19 mouse cellular contexts compared by ENCODE assay signal in the genomic region with DNA sequence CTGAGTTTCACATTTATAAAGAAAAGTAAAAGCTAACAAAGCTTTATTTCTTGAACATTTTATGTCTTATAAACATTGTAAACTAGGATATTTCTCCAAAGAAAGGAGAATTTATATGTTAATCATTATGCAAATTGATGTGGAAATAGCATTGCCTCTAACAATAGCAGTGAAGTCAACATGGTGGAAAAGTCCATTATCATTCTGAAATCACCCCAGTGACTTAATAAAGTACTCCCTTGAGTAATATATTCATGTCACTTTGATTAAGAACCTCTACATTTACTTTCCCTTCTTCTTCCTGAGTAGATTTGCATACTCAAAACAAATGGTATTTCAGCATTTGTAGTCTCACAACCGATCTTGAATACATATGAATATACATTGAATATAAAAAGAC.
DNase-seq lines count a peak whose midpoint lies in the region; ATAC-seq lines count a peak whose summit lies in the region.
"Had no signal": no experiment of that assay in that cellular context is flagged by ENCODE, and none has a peak within 500 bp of the region (broad histone marks: within the 10 kb centered on the region; RNA-seq: fewer than 3 reads in every experiment).

No protein-coding gene starts in this region.

- H3K4me1 ChIP-seq in forebrain, embryonic 16.5 days (replicated peaks; ENCODE audit: control insufficient read depth, insufficient read depth, low read length): no peaks in the 10 kb centered on the region
- no peaks in the 10 kb centered on the region for H3K4me1 ChIP-seq in forebrain, embryonic 11.5 days (replicated peaks; ENCODE audit: control insufficient read depth, insufficient read depth, low read length)
- H3K4me1 ChIP-seq in midbrain, embryonic 14.5 days (ENCODE audit: control insufficient read depth, insufficient read depth, low read length): no peaks in the 10 kb centered on the region
- H3K4me1 ChIP-seq in midbrain, embryonic 15.5 days: no peaks in the 10 kb centered on the region
- H3K4me1 ChIP-seq in neural tube, embryonic 14.5 days (ENCODE audit: control insufficient read depth, insufficient read depth, low read length): no peaks in the 10 kb centered on the region
- H3K4me1 ChIP-seq: embryonic facial prominence, embryonic 10.5 days; heart, embryonic 12.5 days; hindbrain, embryonic 10.5 days had no signal

- no peaks in the 10 kb centered on the region for H3K9me3 ChIP-seq in forebrain, embryonic 16.5 days (ENCODE audit: control insufficient read depth, low read length)
- no peaks in the 10 kb centered on the region for H3K9me3 ChIP-seq in forebrain, embryonic 11.5 days (ENCODE audit: control insufficient read depth, low read length)
- no peaks in the 10 kb centered on the region for H3K9me3 ChIP-seq in midbrain, embryonic 14.5 days (ENCODE audit: control insufficient read depth, low read length)
- H3K9me3 ChIP-seq in midbrain, embryonic 15.5 days: no peaks in the 10 kb centered on the region
- no peaks in the 10 kb centered on the region for H3K9me3 ChIP-seq in neural tube, embryonic 14.5 days (ENCODE audit: control insufficient read depth, low read length)
- H3K9me3 ChIP-seq: embryonic facial prominence, embryonic 10.5 days; heart, embryonic 12.5 days; hindbrain, embryonic 10.5 days had no signal

- no peaks in the 10 kb centered on the region for H3K36me3 ChIP-seq in forebrain, embryonic 16.5 days (ENCODE audit: control insufficient read depth, insufficient read depth)
- H3K36me3 ChIP-seq in forebrain, embryonic 11.5 days (ENCODE audit: control insufficient read depth, insufficient read depth, low read length): no peaks in the 10 kb centered on the region
- no peaks in the 10 kb centered on the region for H3K36me3 ChIP-seq in midbrain, embryonic 14.5 days (ENCODE audit: control insufficient read depth, insufficient read depth, low read length)
- no peaks in the 10 kb centered on the region for H3K36me3 ChIP-seq in midbrain, embryonic 15.5 days (replicated peaks)
- H3K36me3 ChIP-seq in neural tube, embryonic 14.5 days (ENCODE audit: control insufficient read depth, insufficient read depth, low read length): no peaks in the 10 kb centered on the region
- H3K36me3 ChIP-seq: embryonic facial prominence, embryonic 10.5 days; heart, embryonic 12.5 days; hindbrain, embryonic 10.5 days had no signal

- H3K4me2 ChIP-seq in forebrain, embryonic 16.5 days (ENCODE audit: low read length): no peak overlapping the region
- no peak overlapping the region for H3K4me2 ChIP-seq in forebrain, embryonic 11.5 days (ENCODE audit: low read depth, low read length, severe bottlenecking)
- no peak overlapping the region for H3K4me2 ChIP-seq in midbrain, embryonic 14.5 days (ENCODE audit: low read length)
- no peak overlapping the region for H3K4me2 ChIP-seq in midbrain, embryonic 15.5 days
- H3K4me2 ChIP-seq in neural tube, embryonic 14.5 days (ENCODE audit: low read depth, low read length): no peak overlapping the region
- H3K4me2 ChIP-seq: heart, embryonic 12.5 days had no signal

- no peak for DNase-seq in forebrain, embryonic 11.5 days (ENCODE audit: low spot score)
- peak; percentile 2 for DNase-seq in midbrain, embryonic 14.5 days
- DNase-seq in mesoderm, embryonic 11.5 days (ENCODE audit: low read depth, low spot score): peak; percentile 9
- DNase-seq in urinary bladder, adult 18-20 months (ENCODE audit: low spot score in 2 of 2): no peak
- DNase-seq: adrenal gland, adult 2 months; adrenal gland, postnatal 25 days; cerebellum, adult 2 months; cerebellum, postnatal 10 days; forebrain, postnatal 0 days; gastrocnemius, adult 2 months; gastrocnemius, postnatal 25 days; kidney, adult 11 months had no signal

- H3K27ac ChIP-seq in forebrain, embryonic 16.5 days (ENCODE audit: low read length): no peak overlapping the region
- no peak overlapping the region for H3K27ac ChIP-seq in forebrain, embryonic 11.5 days (ENCODE audit: low read depth, low read length)
- H3K27ac ChIP-seq in midbrain, embryonic 14.5 days (replicated peaks; ENCODE audit: low read depth, low read length): no peak overlapping the region
- no peak overlapping the region for H3K27ac ChIP-seq in midbrain, embryonic 15.5 days
- no peak overlapping the region for H3K27ac ChIP-seq in neural tube, embryonic 14.5 days (ENCODE audit: low read depth, low read length)
- H3K27ac ChIP-seq: embryonic facial prominence, embryonic 10.5 days; gastrocnemius, adult 2 months; hindbrain, embryonic 10.5 days had no signal

- H3K4me3 ChIP-seq in forebrain, embryonic 16.5 days (replicated peaks; ENCODE audit: low read length): no peak overlapping the region
- no peak overlapping the region for H3K4me3 ChIP-seq in forebrain, embryonic 11.5 days (ENCODE audit: low read depth, low read length)
- H3K4me3 ChIP-seq in midbrain, embryonic 14.5 days (replicated peaks; ENCODE audit: low read depth, low read length): no peak overlapping the region
- no peak overlapping the region for H3K4me3 ChIP-seq in midbrain, embryonic 15.5 days
- no peak overlapping the region for H3K4me3 ChIP-seq in neural tube, embryonic 14.5 days (ENCODE audit: low read depth, low read length)
- H3K4me3 ChIP-seq: embryonic facial prominence, embryonic 10.5 days; gastrocnemius, adult 2 months; heart, embryonic 12.5 days; hindbrain, embryonic 10.5 days had no signal

- whole genome bisulfite sequencing in forebrain, embryonic 16.5 days: 61% methylated on average over 1 of the region's 1 CpGs
- 88% methylated on average over 1 of the region's 1 CpGs for WGBS in forebrain, embryonic 11.5 days
- 51% methylated on average over 1 of the region's 1 CpGs for WGBS in midbrain, embryonic 14.5 days
- 60% methylated on average over 1 of the region's 1 CpGs for WGBS in midbrain, embryonic 15.5 days
- 32% methylated on average over 1 of the region's 1 CpGs for WGBS in neural tube, embryonic 14.5 days

- H3K27me3 ChIP-seq in forebrain, embryonic 16.5 days (replicated peaks; ENCODE audit: control insufficient read depth, insufficient read depth, low read length): no peaks in the 10 kb centered on the region
- H3K27me3 ChIP-seq in forebrain, embryonic 11.5 days (ENCODE audit: control insufficient read depth, insufficient read depth, low read length): no peaks in the 10 kb centered on the region
- no peaks in the 10 kb centered on the region for H3K27me3 ChIP-seq in midbrain, embryonic 14.5 days (ENCODE audit: control insufficient read depth, insufficient read depth, low read length)
- no peaks in the 10 kb centered on the region for H3K27me3 ChIP-seq in midbrain, embryonic 15.5 days (replicated peaks)
- no peaks in the 10 kb centered on the region for H3K27me3 ChIP-seq in neural tube, embryonic 14.5 days (ENCODE audit: control insufficient read depth, insufficient read depth, low read length)
- H3K27me3 ChIP-seq: heart, embryonic 12.5 days had no signal

- ATAC-seq in forebrain, embryonic 16.5 days: 0 out of 2 replicates have a peak, but pooled peaks have one; percentile 26
- ATAC-seq in forebrain, embryonic 11.5 days (replicated peaks; ENCODE audit: low FRiP score): no peak
- ATAC-seq in midbrain, embryonic 14.5 days (ENCODE audit: low FRiP score, low TSS enrichment): no peak
- ATAC-seq in midbrain, embryonic 15.5 days (replicated peaks): no peak
- ATAC-seq in neural tube, embryonic 14.5 days (ENCODE audit: low read depth): peak; percentile 88; the same call in 1 of the 2 replicates
- ATAC-seq: forebrain, postnatal 0 days; inflammation-experienced regulatory T-cells, adult 6 months had no signal

- H3K9ac ChIP-seq in forebrain, embryonic 16.5 days (replicated peaks; ENCODE audit: low read depth, low read length): no peak overlapping the region
- no peak overlapping the region for H3K9ac ChIP-seq in forebrain, embryonic 11.5 days (ENCODE audit: low read length)
- H3K9ac ChIP-seq in midbrain, embryonic 14.5 days (replicated peaks; ENCODE audit: low read length): no peak overlapping the region
- no peak overlapping the region for H3K9ac ChIP-seq in midbrain, embryonic 15.5 days
- H3K9ac ChIP-seq in neural tube, embryonic 14.5 days (replicated peaks; ENCODE audit: low read depth, low read length): no peak overlapping the region
- H3K9ac ChIP-seq: forebrain, postnatal 0 days; heart, embryonic 12.5 days had no signal

Comparison
In these comparisons a context has a peak if more than half of its experiments do, and no peak if none do; other contexts are left out.
1. ATAC-seq: peak in forebrain, embryonic 16.5 days (single experiment) and neural tube, embryonic 14.5 days (single experiment); none in forebrain, embryonic 11.5 days (single experiment), midbrain, embryonic 14.5 days (single experiment) and midbrain, embryonic 15.5 days (single experiment).
2. DNase-seq: peak in midbrain, embryonic 14.5 days (single experiment) and mesoderm, embryonic 11.5 days (single experiment); none in forebrain, embryonic 11.5 days (single experiment) and urinary bladder, adult 18-20 months (0 of 2).